Mouse (Mus musculus): ENCODE measurements around the gene Trim43c.
"Not testable (repeated sequence)": the region's sequence is repeated elsewhere in the genome, so short reads cannot be mapped to it uniquely, and the experiment has no call there.

Trim43c gene

DNA sequence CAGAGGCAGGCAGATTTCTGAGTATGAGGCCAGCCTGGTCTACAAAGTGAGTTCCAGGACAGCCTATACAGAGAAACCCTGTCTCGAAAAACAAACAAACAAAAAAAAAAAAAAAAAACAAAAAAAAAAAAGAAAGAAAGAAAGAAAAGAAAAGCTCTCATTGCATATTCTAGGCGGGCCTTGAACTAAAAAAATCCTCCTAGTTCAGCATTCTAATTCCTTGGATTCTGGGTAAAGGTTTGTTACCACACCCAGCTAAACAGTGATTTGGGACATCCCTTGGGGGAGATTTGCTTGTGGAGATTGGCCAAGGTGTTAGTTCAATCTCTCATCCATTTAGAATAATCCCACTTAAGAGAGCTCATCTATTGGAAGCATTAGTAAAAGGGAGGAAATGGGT, at the start of gene Trim43c:
Gene Trim43c, plus strand, starts transcription at position 301 of the 400 bp plus-strand sequence.
- DNase-seq (ENCODE audit: low spot score in 2 of 2): not testable (repeated sequence)

DNA sequence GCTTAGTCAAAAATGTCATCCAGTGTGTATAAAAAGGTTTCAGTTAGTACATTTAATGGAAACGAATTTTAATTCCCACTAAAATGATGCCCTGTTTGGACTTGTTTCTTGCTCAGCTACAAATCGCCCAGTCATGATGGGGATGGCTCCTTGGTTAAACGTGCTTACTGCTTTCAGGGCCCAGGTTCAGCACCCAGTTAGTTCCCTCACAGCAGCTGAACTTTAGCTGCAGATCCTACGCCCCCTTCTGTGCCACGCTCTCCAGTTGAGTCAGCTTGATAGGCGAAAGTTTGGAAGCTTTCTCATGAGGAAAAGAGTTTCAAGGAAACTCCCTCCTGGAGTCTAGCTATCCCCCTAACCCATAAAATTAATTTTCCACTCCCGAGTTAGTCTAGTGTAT, 14.1 kb downstream of the Trim43c start:
- not testable (repeated sequence) for DNase-seq (ENCODE audit: low spot score in 2 of 2)

DNA sequence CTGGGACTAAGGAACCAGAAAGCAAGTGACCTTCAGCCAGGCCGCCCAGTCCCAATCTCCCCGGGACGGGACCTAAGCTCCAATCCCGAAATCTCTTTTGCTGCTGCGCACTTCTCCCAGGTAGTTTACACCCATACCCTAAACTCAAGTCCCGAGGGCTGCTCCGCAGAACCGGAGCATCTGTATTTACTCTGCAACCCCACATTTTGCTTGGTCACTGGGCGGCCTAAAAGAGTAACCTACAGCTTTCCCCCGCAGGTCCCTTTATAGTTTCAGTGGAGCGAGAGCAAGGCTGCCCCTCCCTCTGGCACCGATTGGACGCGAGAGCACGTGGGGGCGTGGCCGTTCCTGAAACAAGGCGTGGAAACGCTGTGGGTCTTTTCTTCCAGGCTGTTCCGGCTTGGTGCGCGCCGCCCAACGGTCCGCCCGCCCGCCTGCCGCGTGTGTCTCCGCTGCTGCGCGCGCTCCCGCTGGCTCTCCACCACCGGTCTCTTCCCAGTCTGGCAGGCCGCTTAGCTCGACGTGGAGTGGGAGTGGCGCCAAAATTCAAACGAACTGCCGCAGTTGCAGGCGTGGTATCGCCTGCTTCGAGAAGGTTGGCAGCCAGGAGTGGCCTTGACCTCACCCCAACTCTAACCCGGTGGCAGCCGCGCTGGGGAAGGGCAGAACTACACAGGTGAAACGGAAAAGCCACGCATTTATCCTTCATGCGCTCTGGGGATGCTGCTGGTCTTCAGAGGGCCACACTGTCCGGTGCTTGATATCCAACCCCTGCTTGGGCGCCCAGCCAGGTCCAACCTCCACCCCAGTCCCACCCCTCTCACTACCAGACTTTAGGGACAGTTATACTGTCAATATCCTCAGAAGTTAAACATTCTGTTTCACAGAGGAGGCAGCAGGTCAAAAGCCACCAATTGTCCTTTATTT, 19.9 kb downstream of the Trim43c start:
- peak; percentile 85 to 86 for DNase-seq (ENCODE audit: low spot score in 2 of 2)

Measured in frontal cortex, postnatal 10 days (tissue).